Mouse (Mus musculus): Measurements from ENCODE around the gene Zfp82.

DNA sequence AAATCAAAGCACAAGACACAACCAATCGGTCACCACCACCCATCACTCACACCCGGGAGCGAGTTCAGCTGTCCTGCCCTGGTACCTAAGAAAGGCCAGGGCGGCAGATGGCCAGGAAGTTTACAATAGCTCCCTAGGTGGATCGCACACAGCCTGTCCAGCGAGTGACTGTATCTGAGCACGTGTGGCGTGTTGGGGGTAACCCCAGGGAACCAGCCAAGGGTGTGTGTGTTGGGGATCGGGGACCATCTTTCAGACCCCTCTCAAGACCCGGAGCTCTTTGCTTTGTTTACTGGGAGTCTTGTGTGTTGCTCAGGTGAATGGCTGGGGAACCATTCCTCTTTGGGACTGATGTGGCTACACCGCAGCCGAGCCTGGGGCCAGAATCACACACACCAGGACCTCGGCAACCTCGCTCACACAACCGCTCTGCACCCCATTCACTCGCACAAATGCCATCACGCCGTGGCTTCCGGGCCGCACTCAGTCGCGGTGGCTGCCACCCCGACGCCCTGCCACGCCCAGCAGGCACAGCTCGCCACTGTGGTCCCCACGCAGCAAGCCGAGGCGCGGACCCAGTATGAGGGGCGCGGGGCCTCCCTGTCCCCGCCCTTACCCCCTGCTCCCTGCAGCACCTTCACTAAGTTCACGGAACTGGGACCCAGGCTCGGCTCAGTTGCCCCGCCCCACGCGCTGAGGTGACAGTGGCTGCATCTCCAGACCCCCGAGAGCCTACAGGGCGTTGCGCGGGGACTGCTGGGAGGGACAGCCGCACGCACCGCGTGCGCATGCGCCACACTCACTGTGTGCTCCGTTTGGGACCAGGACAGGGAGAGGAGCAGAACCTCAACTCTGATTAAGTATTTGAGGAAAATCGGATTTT is at the start of gene Zfp82:
- TF ChIP-seq CTCF (IDR thresholded peaks at IDR 0.05; ENCODE audit: low read depth) (no peak), EP300 (IDR thresholded peaks at IDR 0.05; ENCODE audit: low read depth) (no peak)

Data from liver, embryonic 14.5 days (tissue).